Mouse (Mus musculus) left cerebral cortex, adult 18-20 months (tissue): ENCODE measurements at regions not wholly inside any gene's neighbourhood (a gene's known extent, or its start where the extent isn't known, plus 50 kb on each side); places are given as distances from the start of the nearest gene placed in this dataset.

Experiments
- DNase-seq, 2 experiments: peaks; one replicate each; pipeline ENCODE4 v3.0.0; 2021 to 2022; ENCODE audit warnings: low spot score in 2 of 2, mixed read lengths in 1 of 2

GRCm38 (mm10) chr4:24415048-24415447 lies 81.2 kb upstream of the Mms22l start:
- no peak for DNase-seq

DNA sequence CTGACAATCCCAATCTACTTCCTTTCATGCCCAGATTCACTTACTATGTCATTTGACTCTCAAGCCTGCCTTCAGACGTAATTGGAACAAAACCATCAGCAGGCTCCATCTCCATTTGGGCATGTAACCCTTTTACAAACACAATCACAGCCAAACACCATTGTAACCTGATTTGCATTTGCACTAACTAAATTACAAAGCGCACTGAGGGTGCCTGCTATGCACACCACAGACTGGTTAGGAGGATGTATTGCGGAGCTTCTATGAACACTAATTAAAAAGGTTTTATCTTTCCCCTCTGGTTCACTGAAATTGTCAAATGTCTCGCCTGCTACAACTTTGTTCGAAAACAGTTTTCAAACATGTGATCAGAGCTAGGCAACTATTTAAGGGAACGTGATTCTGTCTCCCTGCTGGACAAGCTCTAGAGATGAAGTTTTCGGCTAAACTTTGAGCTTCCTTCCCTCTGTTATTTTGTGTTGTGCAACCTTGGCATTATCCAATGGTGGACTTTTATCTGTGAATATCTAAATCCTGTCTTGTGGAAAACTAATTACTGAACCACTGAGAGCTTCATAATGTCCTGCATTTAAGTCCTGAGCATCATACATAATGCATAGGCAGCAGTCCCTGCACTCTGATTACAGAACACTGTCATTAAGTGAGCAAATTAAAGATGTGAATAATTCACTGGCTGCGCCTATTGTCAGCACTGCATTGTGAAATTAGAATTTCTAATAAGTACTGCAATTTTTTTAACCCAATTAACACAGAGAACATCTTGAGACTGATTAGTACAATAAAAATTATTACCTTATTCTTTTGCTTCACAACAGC lies 66.9 kb upstream of the Mms22l start:
- peak in 1 of 2 experiments; percentile 3 for DNase-seq

- DNase-seq: no peak
Observed at GRCm38 (mm10) chr4:24429929-24430752, 66.1 kb upstream of the Mms22l start.

DNA sequence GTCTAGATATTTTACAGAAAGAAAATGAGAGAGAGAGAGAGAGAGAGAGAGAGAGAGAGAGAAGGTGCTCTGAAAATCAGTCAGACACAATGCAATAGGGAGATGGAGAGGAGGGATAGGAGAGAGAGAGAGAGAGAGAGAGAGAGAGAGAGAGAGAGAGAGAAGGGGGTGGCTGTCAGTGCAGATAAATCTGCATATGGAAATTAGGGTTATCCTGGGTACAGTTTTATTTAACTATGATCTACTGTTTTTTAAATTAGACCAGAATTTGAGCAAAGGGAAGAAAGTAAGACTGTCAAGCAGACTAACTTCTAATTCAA lies 65.5 kb upstream of the Mms22l start:
- DNase-seq: no peak

- DNase-seq: no peak
Observed at GRCm38 (mm10) chr4:24437258-24437657, 59.0 kb upstream of the Mms22l start.
